8 mouse cellular contexts compared by ENCODE assay signal in genomic region chr15:79883352-79883822, GRCm38 (mm10). TPM values are rescaled to one million over a fixed set of nuclear protein-coding genes. Genes with fewer than 3 reads are reported as not detected.
A peak's percentile ranks its signal among the peaks of the same experiment; 100 is the strongest.
DNase-seq lines count a peak whose midpoint lies in the region; ATAC-seq and TF ChIP-seq lines count a peak whose summit lies in the region.

No protein-coding gene starts in this region.

- DNase-seq in NIH3T3 (ENCODE audit: low read depth): peak; percentile 97
- peak; percentile 95 for DNase-seq in cerebellum, adult 9-11 months
- peak; percentile 90 to 97 for DNase-seq in frontal cortex, adult 2 months (ENCODE audit: extremely low spot score in 1 of 2, low spot score in 1 of 2)
- DNase-seq in hindbrain, embryonic 11.5 days (ENCODE audit: low spot score): peak; percentile 97
- DNase-seq in layer of hippocampus, postnatal 10 days (ENCODE audit: low spot score in 2 of 2): peak; percentile 96 to 98
- DNase-seq in lung, postnatal 0 days (ENCODE audit: low spot score): peak; percentile 96
- peak; percentile 90 for DNase-seq in ovary, postnatal 10 days (ENCODE audit: low spot score)
- DNase-seq in thymus, postnatal 0 days (ENCODE audit: low spot score): peak; percentile 90

- H3K9ac ChIP-seq in hindbrain, embryonic 11.5 days (ENCODE audit: low read depth, low read length): peak overlapping the region; percentile 69
- no peak overlapping the region for H3K9ac ChIP-seq in lung, postnatal 0 days (replicated peaks; ENCODE audit: low read depth)

- no peaks in the 10 kb centered on the region for H3K9me3 ChIP-seq in hindbrain, embryonic 11.5 days (ENCODE audit: control insufficient read depth, low read length)
- no peaks in the 10 kb centered on the region for H3K9me3 ChIP-seq in lung, postnatal 0 days (ENCODE audit: low read length)

- peak; percentile 69 for TF ChIP-seq EP300 in lung, postnatal 0 days (IDR thresholded peaks at IDR 0.05)

- peak overlapping the region; percentile 52 for H3K4me2 ChIP-seq in hindbrain, embryonic 11.5 days (replicated peaks; ENCODE audit: low read depth, low read length)
- H3K4me2 ChIP-seq in lung, postnatal 0 days (replicated peaks; ENCODE audit: low read depth, low read length): peak overlapping the region; percentile 58

- peak overlapping the region; percentile 37 for H3K4me3 ChIP-seq in hindbrain, embryonic 11.5 days (ENCODE audit: low read depth, low read length)
- H3K4me3 ChIP-seq in lung, postnatal 0 days (ENCODE audit: low read depth, low read length): peak overlapping the region; percentile 37

- TF ChIP-seq CTCF in lung, postnatal 0 days (IDR thresholded peaks at IDR 0.05): peak; percentile 97

- ATAC-seq in hindbrain, embryonic 11.5 days (ENCODE audit: low FRiP score): peak; percentile 92
- peak; percentile 80 for ATAC-seq in lung, postnatal 0 days

- WGBS in hindbrain, embryonic 11.5 days: under 1% methylated on average over 30 of the region's 30 CpGs
- WGBS in lung, postnatal 0 days: under 1% methylated on average over 30 of the region's 30 CpGs

- H3K36me3 ChIP-seq in hindbrain, embryonic 11.5 days (ENCODE audit: control insufficient read depth, insufficient read depth, low read length): no peaks in the 10 kb centered on the region
- no peaks in the 10 kb centered on the region for H3K36me3 ChIP-seq in lung, postnatal 0 days (ENCODE audit: insufficient read depth, low read length)

- no peaks in the 10 kb centered on the region for H3K4me1 ChIP-seq in hindbrain, embryonic 11.5 days (replicated peaks; ENCODE audit: control insufficient read depth, insufficient read depth, low read length)
- no peaks in the 10 kb centered on the region; the same call in 1 of the 2 replicates for H3K4me1 ChIP-seq in lung, postnatal 0 days (ENCODE audit: insufficient read depth, low read depth, low read length)

- peak overlapping the region; percentile 78 for H3K27ac ChIP-seq in hindbrain, embryonic 11.5 days (ENCODE audit: low read depth, low read length)
- H3K27ac ChIP-seq in lung, postnatal 0 days (ENCODE audit: low read length): peak overlapping the region; percentile 82

- no peaks in the 10 kb centered on the region for H3K27me3 ChIP-seq in hindbrain, embryonic 11.5 days (ENCODE audit: control insufficient read depth, insufficient read depth, low read length)
- H3K27me3 ChIP-seq in lung, postnatal 0 days (replicated peaks; ENCODE audit: insufficient read depth, low read length): no peaks in the 10 kb centered on the region

RNA-seq across cellular contexts. Expression of gene Apobec3, which starts 8.1 kb away (rescaled TPM):
- polyA plus RNA-seq in frontal cortex, adult 2 months (2012; rRNA removed): 7.1 and 7.4 TPM in 2 replicates
- 6.0 and 9.3 TPM in 2 replicates for polyA plus RNA-seq in hindbrain, embryonic 11.5 days (2014; fragmentation: Nextera tagmentation; extraction: Ambion mirVana)
- 1 to 10 TPM; 6.9 to 7.0 TPM for total RNA-seq in layer of hippocampus, postnatal 10 days (2021)
- polyA plus RNA-seq in lung, postnatal 0 days (2015; fragmentation: Nextera tagmentation; extraction: Ambion mirVana): 24.8 and 29.5 TPM in 2 replicates
- 149 and 159 TPM in 2 replicates for polyA plus RNA-seq in thymus, postnatal 0 days (2015; fragmentation: Nextera tagmentation; extraction: Ambion mirVana)

RNA-seq across cellular contexts. Expression of gene Cbx6, which starts 48.9 kb away (rescaled TPM):
- 257 and 263 TPM in 2 replicates for polyA plus RNA-seq in frontal cortex, adult 2 months (2012; rRNA removed)
- 10.8 and 14.4 TPM in 2 replicates for polyA plus RNA-seq in hindbrain, embryonic 11.5 days (2014; fragmentation: Nextera tagmentation; extraction: Ambion mirVana)
- 100 to 1,000 TPM; 252 to 277 TPM for total RNA-seq in layer of hippocampus, postnatal 10 days (2021)
- 52.2 and 60.6 TPM in 2 replicates for polyA plus RNA-seq in lung, postnatal 0 days (2015; fragmentation: Nextera tagmentation; extraction: Ambion mirVana)
- polyA plus RNA-seq in thymus, postnatal 0 days (2015; fragmentation: Nextera tagmentation; extraction: Ambion mirVana): 54.9 and 55.9 TPM in 2 replicates

RNA-seq across cellular contexts. Expression of gene Npcd, which starts 49.4 kb away (rescaled TPM):
- polyA plus RNA-seq in frontal cortex, adult 2 months (2012; rRNA removed): 2.9 and 4.8 TPM in 2 replicates
- 0.26 TPM in 1 of 2 replicates, not detected in the other for polyA plus RNA-seq in hindbrain, embryonic 11.5 days (2014; fragmentation: Nextera tagmentation; extraction: Ambion mirVana)
- total RNA-seq in layer of hippocampus, postnatal 10 days (2021): 10 to 100 TPM; 12.5 to 13.3 TPM
- 0.13 TPM in 1 of 2 replicates, not detected in the other for polyA plus RNA-seq in lung, postnatal 0 days (2015; fragmentation: Nextera tagmentation; extraction: Ambion mirVana)
- not detected in 2 replicates for polyA plus RNA-seq in thymus, postnatal 0 days (2015; fragmentation: Nextera tagmentation; extraction: Ambion mirVana)

Comparison
In these comparisons a context has a peak if more than half of its experiments do, and no peak if none do; other contexts are left out.
1. Peak in every context shown above with its lines: DNase-seq, ATAC-seq, H3K4me3 ChIP-seq and H3K27ac ChIP-seq.